ENCODE assay signal across 13 mouse cellular contexts in genomic region chr15:101233183-101233582, GRCm38 (mm10). TPM values are rescaled to one million over a fixed set of nuclear protein-coding genes. Genes with fewer than 3 reads are reported as not detected.
DNase-seq lines count a peak whose midpoint lies in the region; ATAC-seq and TF ChIP-seq lines count a peak whose summit lies in the region.
"Had no signal": no experiment of that assay in that cellular context is flagged by ENCODE, and none has a peak within 500 bp of the region (broad histone marks: within the 10 kb centered on the region; RNA-seq: fewer than 3 reads in every experiment).

No protein-coding gene starts in this region.

- no peak overlapping the region for H3K9ac ChIP-seq in embryonic facial prominence, embryonic 14.5 days (ENCODE audit: low read depth, low read length)
- no peak overlapping the region for H3K9ac ChIP-seq in lung, embryonic 14.5 days
- H3K9ac ChIP-seq in stomach, embryonic 15.5 days = no peak overlapping the region
- H3K9ac ChIP-seq in midbrain, embryonic 16.5 days (ENCODE audit: low read depth, low read length) = no peak overlapping the region

- no peak overlapping the region for H3K4me2 ChIP-seq in embryonic facial prominence, embryonic 14.5 days (ENCODE audit: low read depth, low read length)
- H3K4me2 ChIP-seq in lung, embryonic 14.5 days = no peak overlapping the region
- no peak overlapping the region for H3K4me2 ChIP-seq in stomach, embryonic 15.5 days
- no peak overlapping the region for H3K4me2 ChIP-seq in midbrain, embryonic 16.5 days (ENCODE audit: low read length)

- no peak overlapping the region for H3K4me3 ChIP-seq in layer of hippocampus, adult 2 months
- H3K4me3 ChIP-seq in embryonic facial prominence, embryonic 14.5 days (ENCODE audit: low read depth, low read length) = no peak overlapping the region
- H3K4me3 ChIP-seq in lung, embryonic 14.5 days (ENCODE audit: low read depth, low read length) = no peak overlapping the region
- H3K4me3 ChIP-seq in stomach, embryonic 15.5 days (replicated peaks) = no peak overlapping the region
- H3K4me3 ChIP-seq in midbrain, embryonic 16.5 days (ENCODE audit: low read depth, low read length) = no peak overlapping the region

- TF ChIP-seq CTCF in layer of hippocampus, adult 2 months (conservative IDR thresholded peaks at IDR 0.05) = no peak
- TF ChIP-seq CTCF in lung, embryonic 14.5 days (IDR thresholded peaks at IDR 0.05; ENCODE audit: low read depth) = no peak

- H3K27ac ChIP-seq in layer of hippocampus, adult 2 months = peak overlapping the region; percentile 88
- H3K27ac ChIP-seq in embryonic facial prominence, embryonic 14.5 days (replicated peaks; ENCODE audit: low read depth, low read length) = 0 out of 2 replicates have a peak overlapping the region, but pooled peaks have one; percentile 13
- peak overlapping the region; percentile 88 for H3K27ac ChIP-seq in lung, embryonic 14.5 days (ENCODE audit: low read depth)
- peak overlapping the region; percentile 89 for H3K27ac ChIP-seq in stomach, embryonic 15.5 days
- no peak overlapping the region for H3K27ac ChIP-seq in midbrain, embryonic 16.5 days (ENCODE audit: low read length)

- H3K9me3 ChIP-seq in embryonic facial prominence, embryonic 14.5 days (ENCODE audit: control insufficient read depth, low read length) = no peaks in the 10 kb centered on the region
- H3K9me3 ChIP-seq in lung, embryonic 14.5 days (ENCODE audit: low read depth, low read length) = no peaks in the 10 kb centered on the region
- H3K9me3 ChIP-seq in stomach, embryonic 15.5 days = no peaks in the 10 kb centered on the region
- no peaks in the 10 kb centered on the region for H3K9me3 ChIP-seq in midbrain, embryonic 16.5 days (replicated peaks; ENCODE audit: control insufficient read depth, low read length, poor library complexity, severe bottlenecking)

- ATAC-seq in embryonic facial prominence, embryonic 14.5 days (ENCODE audit: low read depth) = no peak
- no peak for ATAC-seq in lung, embryonic 14.5 days (ENCODE audit: insufficient read depth)
- ATAC-seq in stomach, embryonic 15.5 days (ENCODE audit: insufficient read depth, low FRiP score, low read depth) = no peak
- no peak for ATAC-seq in midbrain, embryonic 16.5 days
- ATAC-seq: CD4-positive, CD25-positive, alpha-beta regulatory T cell, adult 4 months had no signal

- H3K27me3 ChIP-seq in embryonic facial prominence, embryonic 14.5 days (replicated peaks; ENCODE audit: control insufficient read depth, insufficient read depth, low read length) = no peaks in the 10 kb centered on the region
- H3K27me3 ChIP-seq in lung, embryonic 14.5 days (ENCODE audit: insufficient read depth, low read length) = 0 out of 2 replicates have a peak, but pooled peaks cover 3% of the 10 kb centered on the region
- H3K27me3 ChIP-seq in stomach, embryonic 15.5 days (replicated peaks) = no peaks in the 10 kb centered on the region
- no peaks in the 10 kb centered on the region for H3K27me3 ChIP-seq in midbrain, embryonic 16.5 days (ENCODE audit: control insufficient read depth, insufficient read depth, low read depth, low read length)

- H3K36me3 ChIP-seq in embryonic facial prominence, embryonic 14.5 days (ENCODE audit: control insufficient read depth, insufficient read depth, low read length) = peaks cover 41% of the 10 kb centered on the region
- H3K36me3 ChIP-seq in lung, embryonic 14.5 days (ENCODE audit: insufficient read depth) = peaks cover 43% of the 10 kb centered on the region
- peaks cover 22% of the 10 kb centered on the region for H3K36me3 ChIP-seq in stomach, embryonic 15.5 days
- H3K36me3 ChIP-seq in midbrain, embryonic 16.5 days (ENCODE audit: control insufficient read depth, insufficient read depth, low read length) = no peaks in the 10 kb centered on the region; the same call in 1 of the 2 replicates

- peak in 1 of 2 experiments; percentile 8 for DNase-seq in layer of hippocampus, adult 2 months (ENCODE audit: low spot score in 2 of 2)
- DNase-seq in layer of hippocampus, adult 18-20 months (ENCODE audit: low spot score in 2 of 2) = no peak
- no peak for DNase-seq in embryonic facial prominence, embryonic 14.5 days (ENCODE audit: low spot score)
- DNase-seq in lung, embryonic 14.5 days = no peak
- DNase-seq in cerebellum, postnatal 36 days = no peak
- DNase-seq: adrenal gland, postnatal 25 days; gastrocnemius, postnatal 25 days; heart, postnatal 14 days; thymus, postnatal 25 days had no signal

- 76% methylated on average over 3 of the region's 3 CpGs for WGBS in embryonic facial prominence, embryonic 14.5 days
- 65% methylated on average over 3 of the region's 3 CpGs for WGBS in lung, embryonic 14.5 days
- WGBS in stomach, embryonic 15.5 days = 67% methylated on average over 3 of the region's 3 CpGs
- WGBS in midbrain, embryonic 16.5 days = 86% methylated on average over 3 of the region's 3 CpGs

- H3K4me1 ChIP-seq in embryonic facial prominence, embryonic 14.5 days (ENCODE audit: control insufficient read depth, insufficient read depth, low read length) = peaks cover 14% of the 10 kb centered on the region
- peaks cover 11% of the 10 kb centered on the region; the same call in 1 of the 2 replicates for H3K4me1 ChIP-seq in lung, embryonic 14.5 days (ENCODE audit: insufficient read depth)
- H3K4me1 ChIP-seq in stomach, embryonic 15.5 days = peaks cover 39% of the 10 kb centered on the region
- H3K4me1 ChIP-seq in midbrain, embryonic 16.5 days (ENCODE audit: control insufficient read depth, insufficient read depth, low read length) = no peaks in the 10 kb centered on the region

RNA-seq across cellular contexts. Expression of gene Grasp, which starts 9.2 kb away (rescaled TPM):
- 10 to 100 TPM; 79.5 to 82.7 TPM for total RNA-seq in layer of hippocampus, adult 2 months (2021)
- total RNA-seq in layer of hippocampus, adult 18-20 months (2021) = 10 to 100 TPM; 75.9 to 86.7 TPM
- polyA plus RNA-seq in embryonic facial prominence, embryonic 14.5 days (2014; fragmentation: Nextera tagmentation; extraction: Ambion mirVana) = 6.1 and 7.9 TPM in 2 replicates
- polyA plus RNA-seq in lung, embryonic 14.5 days (2014; fragmentation: Nextera tagmentation; extraction: Ambion mirVana) = 7.8 and 10.4 TPM in 2 replicates
- 6.0 and 7.3 TPM in 2 replicates for polyA plus RNA-seq in stomach, embryonic 15.5 days (2015; fragmentation: Nextera tagmentation; extraction: Ambion mirVana)
- polyA plus RNA-seq in midbrain, embryonic 16.5 days (2015; fragmentation: Nextera tagmentation; extraction: Ambion mirVana) = 0.95 and 1.1 TPM in 2 replicates

RNA-seq across cellular contexts. Expression of gene Nr4a1, which starts 20.9 kb away (rescaled TPM):
- total RNA-seq in layer of hippocampus, adult 2 months (2021) = 10 to 100 TPM; 39.8 to 54.8 TPM
- total RNA-seq in layer of hippocampus, adult 18-20 months (2021) = 100 to 1,000 TPM in 1 of 2 experiments, 10 to 100 TPM in 1; 87.1 to 105 TPM
- polyA plus RNA-seq in embryonic facial prominence, embryonic 14.5 days (2014; fragmentation: Nextera tagmentation; extraction: Ambion mirVana) = 11.5 and 12.4 TPM in 2 replicates
- 8.8 TPM in 2 replicates for polyA plus RNA-seq in lung, embryonic 14.5 days (2014; fragmentation: Nextera tagmentation; extraction: Ambion mirVana)
- 10.6 and 11.2 TPM in 2 replicates for polyA plus RNA-seq in stomach, embryonic 15.5 days (2015; fragmentation: Nextera tagmentation; extraction: Ambion mirVana)
- polyA plus RNA-seq in midbrain, embryonic 16.5 days (2015; fragmentation: Nextera tagmentation; extraction: Ambion mirVana) = 5.0 and 6.4 TPM in 2 replicates

RNA-seq across cellular contexts. Expression of gene Atg101, which starts 50.9 kb away (rescaled TPM):
- total RNA-seq in layer of hippocampus, adult 2 months (2021) = 10 to 100 TPM; 50.6 to 53.3 TPM
- total RNA-seq in layer of hippocampus, adult 18-20 months (2021) = 10 to 100 TPM; 53.2 to 57.5 TPM
- 49.9 and 62.0 TPM in 2 replicates for polyA plus RNA-seq in embryonic facial prominence, embryonic 14.5 days (2014; fragmentation: Nextera tagmentation; extraction: Ambion mirVana)
- 59.1 and 64.7 TPM in 2 replicates for polyA plus RNA-seq in lung, embryonic 14.5 days (2014; fragmentation: Nextera tagmentation; extraction: Ambion mirVana)
- polyA plus RNA-seq in stomach, embryonic 15.5 days (2015; fragmentation: Nextera tagmentation; extraction: Ambion mirVana) = 66.0 and 66.4 TPM in 2 replicates
- polyA plus RNA-seq in midbrain, embryonic 16.5 days (2015; fragmentation: Nextera tagmentation; extraction: Ambion mirVana) = 74.8 and 79.8 TPM in 2 replicates

RNA-seq across cellular contexts. Expression of gene Acvr1b, which starts 59.3 kb away (rescaled TPM):
- 10 to 100 TPM; 85.1 to 87.8 TPM for total RNA-seq in layer of hippocampus, adult 2 months (2021)
- 10 to 100 TPM; 88.8 to 90.3 TPM for total RNA-seq in layer of hippocampus, adult 18-20 months (2021)
- polyA plus RNA-seq in embryonic facial prominence, embryonic 14.5 days (2014; fragmentation: Nextera tagmentation; extraction: Ambion mirVana) = 10.2 and 10.7 TPM in 2 replicates
- polyA plus RNA-seq in lung, embryonic 14.5 days (2014; fragmentation: Nextera tagmentation; extraction: Ambion mirVana) = 6.3 and 6.4 TPM in 2 replicates
- 8.9 and 9.9 TPM in 2 replicates for polyA plus RNA-seq in stomach, embryonic 15.5 days (2015; fragmentation: Nextera tagmentation; extraction: Ambion mirVana)
- polyA plus RNA-seq in midbrain, embryonic 16.5 days (2015; fragmentation: Nextera tagmentation; extraction: Ambion mirVana) = 22.1 and 24.5 TPM in 2 replicates

RNA-seq across cellular contexts. Expression of gene 6030408B16Rik, which starts 59.8 kb away (rescaled TPM):
- under 1 TPM in 1 of 2 experiments, not detected in 1; 0.54 TPM for total RNA-seq in layer of hippocampus, adult 2 months (2021)
- total RNA-seq in layer of hippocampus, adult 18-20 months (2021) = under 1 TPM; 0.27 to 0.66 TPM
- polyA plus RNA-seq in embryonic facial prominence, embryonic 14.5 days (2014; fragmentation: Nextera tagmentation; extraction: Ambion mirVana) = 0.79 and 0.84 TPM in 2 replicates
- polyA plus RNA-seq in lung, embryonic 14.5 days (2014; fragmentation: Nextera tagmentation; extraction: Ambion mirVana) = 41.0 and 41.4 TPM in 2 replicates
- 9.5 and 11.6 TPM in 2 replicates for polyA plus RNA-seq in stomach, embryonic 15.5 days (2015; fragmentation: Nextera tagmentation; extraction: Ambion mirVana)
- polyA plus RNA-seq in midbrain, embryonic 16.5 days (2015; fragmentation: Nextera tagmentation; extraction: Ambion mirVana) = 0.19 and 0.26 TPM in 2 replicates
- total RNA-seq: megakaryocyte progenitor cell, adult 5-6 weeks had no signal
- polyA plus RNA-seq: CD4-positive, CD25-positive, alpha-beta regulatory T cell, adult 4 months had no signal
